Mouse (Mus musculus) erythroblast, embryonic 14.5 days (primary cell): ENCODE data around the gene Zfp987. TPM values are rescaled to one million over a fixed set of nuclear protein-coding genes. Genes with fewer than 3 reads are reported as not detected.
"Not testable (repeated sequence)": the region's sequence is repeated elsewhere in the genome, so short reads cannot be mapped to it uniquely, and the experiment has no call there.

Experiments used
- H3K27me3 ChIP-seq: 2 replicates; pipeline ENCODE4 v1.6.1; 2012; ENCODE audit warnings: inconsistent platforms; ENCODE audit not compliant: control insufficient read depth
- H3K36me3 ChIP-seq: 2 replicates; pipeline ENCODE4 v1.6.1; 2012; ENCODE audit warnings: mild to moderate bottlenecking, inconsistent platforms; ENCODE audit not compliant: control insufficient read depth
- H3K4me1 ChIP-seq: 2 replicates; pipeline ENCODE4 v1.6.1; 2012; ENCODE audit warnings: inconsistent platforms; ENCODE audit not compliant: control insufficient read depth
- H3K4me3 ChIP-seq: replicated peaks from 2 replicates; pipeline ENCODE3; 2012; ENCODE audit warnings: moderate library complexity, mild to moderate bottlenecking, inconsistent platforms
- H3K9me3 ChIP-seq: 2 replicates; pipeline ENCODE4 v1.6.1; 2012; ENCODE audit warnings: low read length, inconsistent platforms, mixed read lengths; ENCODE audit not compliant: control insufficient read depth
- polyA plus RNA-seq: library from polyadenylated mRNA; stranded (reverse); fragments of >175 nt; gene quantifications from 2 replicates; pipeline ENCODE4 v1.2.3, GENCODE M21; 2012

Zfp987 gene
- polyA plus RNA-seq, 1 experiment, result not detected

DNA sequence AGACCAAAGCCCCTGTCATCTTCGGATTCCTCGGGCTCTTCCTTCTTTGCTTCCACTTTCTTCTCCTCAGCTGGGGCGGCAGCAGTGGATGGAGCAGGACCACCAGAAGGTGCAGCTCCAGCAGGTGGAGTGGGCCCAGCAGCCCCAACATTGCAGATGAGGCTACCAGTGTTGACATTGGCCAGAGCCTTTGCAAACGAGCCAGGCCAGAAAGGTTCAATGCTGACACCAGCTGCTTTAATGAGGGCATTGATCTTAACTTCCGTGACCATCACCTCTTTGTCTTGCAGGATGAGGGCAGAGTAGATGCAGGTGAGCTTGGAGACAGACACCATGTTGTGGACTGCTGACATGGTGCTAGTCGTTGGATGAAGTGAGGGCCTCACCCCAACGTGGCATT is 23.8 kb upstream of the Zfp987 start:
- H3K4me1 ChIP-seq, H3K27me3 ChIP-seq, H3K36me3 ChIP-seq, H3K4me3 ChIP-seq, H3K9me3 ChIP-seq: not testable (repeated sequence)

DNA sequence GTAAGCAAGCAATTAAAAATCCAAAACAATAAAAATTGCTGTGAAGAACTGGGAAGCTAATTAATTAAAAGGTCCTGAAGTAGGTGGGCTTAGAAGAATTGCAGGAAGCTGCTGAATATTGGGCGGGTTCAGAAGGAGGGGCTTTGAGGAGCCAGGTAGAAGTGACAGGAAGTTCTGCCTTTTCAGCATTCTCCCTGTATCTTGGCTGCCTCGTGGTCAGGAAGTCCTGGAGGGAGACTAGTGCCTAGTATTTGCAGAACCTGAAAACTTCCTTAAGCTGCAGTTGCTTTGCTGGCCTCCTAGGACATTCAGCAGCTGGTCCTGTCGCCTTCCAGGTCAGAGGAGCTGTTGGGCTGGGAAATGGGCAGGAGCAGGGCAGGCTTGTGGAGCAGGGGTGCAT is 4.3 kb downstream of the Zfp987 start:
- not testable (repeated sequence) for H3K27me3 ChIP-seq, H3K4me3 ChIP-seq, H3K36me3 ChIP-seq, H3K4me1 ChIP-seq, H3K9me3 ChIP-seq

DNA sequence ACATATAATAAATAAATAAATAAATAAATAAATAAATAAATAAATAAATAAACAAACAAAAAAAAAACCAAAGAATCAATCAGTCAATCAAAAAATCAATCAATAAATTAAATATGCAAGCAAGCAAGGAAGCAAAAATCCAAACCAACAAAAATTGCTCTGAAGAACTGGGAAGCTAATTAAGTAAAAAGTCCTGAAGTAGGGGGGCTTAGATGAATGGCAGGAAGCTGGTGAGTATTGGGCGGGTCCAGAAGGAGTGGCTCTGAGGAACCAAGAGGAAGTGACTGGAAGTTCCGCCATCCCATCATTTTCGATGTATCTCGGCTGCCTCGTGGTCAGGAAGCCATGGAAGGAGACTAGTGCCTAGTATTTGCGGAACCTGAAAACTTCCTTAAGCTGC is 59.4 kb downstream of the Zfp987 start, which contains the start of gene Zfp600:
TSS of gene Zfp600 (plus strand) at position 301 of the 400 bp plus-strand sequence.
- not testable (repeated sequence) for H3K36me3 ChIP-seq, H3K4me1 ChIP-seq, H3K27me3 ChIP-seq, H3K9me3 ChIP-seq, H3K4me3 ChIP-seq

DNA sequence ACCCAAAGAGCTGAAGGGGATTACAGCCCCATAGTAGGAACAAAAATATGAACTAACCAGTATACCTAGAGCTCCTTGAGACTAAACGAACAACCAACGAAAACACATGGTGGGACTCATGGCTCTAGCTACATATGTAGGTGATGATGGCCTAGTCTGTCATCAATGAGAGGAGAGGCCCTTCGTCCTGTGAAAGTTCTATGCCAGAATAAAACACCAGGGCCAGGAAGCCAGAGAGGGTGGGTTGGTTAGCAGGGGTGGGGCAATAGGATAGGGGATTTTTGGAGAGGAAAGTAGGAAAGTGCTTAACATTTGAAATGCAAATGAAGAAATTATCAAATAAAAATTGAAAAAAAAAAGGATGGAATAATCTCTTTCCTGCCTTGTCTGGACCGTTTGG is 65.8 kb downstream of the Zfp987 start:
- H3K9me3 ChIP-seq, H3K4me1 ChIP-seq, H3K27me3 ChIP-seq, H3K4me3 ChIP-seq, H3K36me3 ChIP-seq: not testable (repeated sequence)

DNA sequence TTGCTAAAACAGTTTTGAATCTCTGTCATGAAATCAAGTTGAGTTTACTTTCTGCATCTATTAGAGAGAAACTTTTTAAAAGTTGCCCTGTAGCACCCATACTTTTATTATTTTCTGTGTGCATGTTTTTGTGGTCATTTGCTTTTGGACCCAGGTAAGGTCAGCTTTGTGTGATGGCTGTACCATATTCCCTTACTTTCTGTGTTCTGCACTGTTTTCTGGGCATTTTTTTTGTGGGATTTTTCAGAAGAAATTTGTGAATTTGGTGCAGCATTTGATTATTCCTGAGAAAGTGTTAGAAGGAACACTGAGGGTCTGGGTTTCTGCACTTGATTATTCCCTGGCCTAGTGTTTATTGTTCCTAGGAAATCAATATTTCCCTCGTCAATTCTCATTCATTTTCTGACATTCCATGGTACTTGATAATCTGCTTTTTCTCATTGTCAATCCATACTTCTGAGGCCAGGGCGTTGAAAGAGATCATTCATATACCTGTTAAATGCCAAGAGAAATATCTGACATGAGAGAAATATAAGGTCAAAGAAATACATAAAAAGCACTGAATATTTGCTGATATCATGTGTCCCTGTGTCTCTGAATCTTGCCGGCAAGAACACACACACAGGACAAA is 70.2 kb downstream of the Zfp987 start:
- not testable (repeated sequence) for H3K27me3 ChIP-seq, H3K4me1 ChIP-seq, H3K9me3 ChIP-seq, H3K36me3 ChIP-seq, H3K4me3 ChIP-seq

DNA sequence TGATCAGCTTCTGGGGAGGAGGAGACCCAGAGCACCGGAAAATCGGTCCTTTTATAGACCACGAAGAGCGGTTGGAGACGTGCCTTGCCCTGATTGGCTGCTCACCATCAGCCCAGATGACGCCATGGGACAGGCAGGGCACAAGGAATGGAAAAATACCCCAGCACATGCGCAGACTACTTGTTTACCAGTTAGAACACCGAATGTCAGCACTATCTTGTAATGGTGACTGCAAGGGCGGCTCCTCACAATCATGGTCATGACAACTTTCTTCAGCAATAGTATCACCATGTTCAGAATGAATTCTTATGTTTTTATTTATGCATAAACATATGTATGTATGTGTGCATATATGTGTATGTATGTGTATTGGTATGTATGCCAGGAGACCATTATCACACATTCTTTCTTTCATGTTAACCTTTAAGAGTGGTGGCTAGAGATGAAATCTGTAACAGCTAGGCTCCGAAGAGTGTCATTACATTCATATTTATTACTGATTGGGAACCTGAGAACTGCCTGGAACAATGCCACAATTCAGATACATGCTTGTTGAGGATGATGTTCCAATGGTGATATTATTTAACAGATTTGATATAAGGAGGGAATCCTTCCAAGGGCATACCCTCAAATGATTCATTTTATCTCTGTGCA is 70.9 kb downstream of the Zfp987 start:
- H3K4me3 ChIP-seq, H3K36me3 ChIP-seq, H3K9me3 ChIP-seq, H3K27me3 ChIP-seq, H3K4me1 ChIP-seq: not testable (repeated sequence)

DNA sequence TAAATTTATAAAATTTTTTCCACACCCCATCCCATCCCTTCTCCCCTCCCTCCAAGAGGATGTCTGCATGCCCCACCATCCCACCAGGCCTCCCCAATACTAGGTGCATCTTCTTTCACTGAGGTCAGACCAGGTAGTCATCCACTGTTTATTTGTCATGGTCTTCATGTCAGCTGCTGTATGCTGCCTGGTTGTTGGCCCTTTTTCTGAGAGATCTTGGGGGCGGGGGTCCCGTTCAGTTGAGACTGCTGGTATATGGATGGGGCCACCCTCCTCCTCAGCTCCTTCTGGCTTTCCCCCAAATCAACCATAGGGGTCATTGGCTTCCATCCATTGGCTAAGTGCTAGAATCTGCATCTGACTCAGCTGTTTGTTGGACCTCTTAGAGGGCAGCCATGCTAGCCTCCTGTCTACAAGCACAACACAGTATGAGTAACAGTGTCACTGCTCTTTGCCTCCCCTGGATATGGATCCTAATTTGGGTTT is 71.7 kb downstream of the Zfp987 start:
- not testable (repeated sequence) for H3K4me1 ChIP-seq, H3K9me3 ChIP-seq, H3K36me3 ChIP-seq, H3K4me3 ChIP-seq, H3K27me3 ChIP-seq

DNA sequence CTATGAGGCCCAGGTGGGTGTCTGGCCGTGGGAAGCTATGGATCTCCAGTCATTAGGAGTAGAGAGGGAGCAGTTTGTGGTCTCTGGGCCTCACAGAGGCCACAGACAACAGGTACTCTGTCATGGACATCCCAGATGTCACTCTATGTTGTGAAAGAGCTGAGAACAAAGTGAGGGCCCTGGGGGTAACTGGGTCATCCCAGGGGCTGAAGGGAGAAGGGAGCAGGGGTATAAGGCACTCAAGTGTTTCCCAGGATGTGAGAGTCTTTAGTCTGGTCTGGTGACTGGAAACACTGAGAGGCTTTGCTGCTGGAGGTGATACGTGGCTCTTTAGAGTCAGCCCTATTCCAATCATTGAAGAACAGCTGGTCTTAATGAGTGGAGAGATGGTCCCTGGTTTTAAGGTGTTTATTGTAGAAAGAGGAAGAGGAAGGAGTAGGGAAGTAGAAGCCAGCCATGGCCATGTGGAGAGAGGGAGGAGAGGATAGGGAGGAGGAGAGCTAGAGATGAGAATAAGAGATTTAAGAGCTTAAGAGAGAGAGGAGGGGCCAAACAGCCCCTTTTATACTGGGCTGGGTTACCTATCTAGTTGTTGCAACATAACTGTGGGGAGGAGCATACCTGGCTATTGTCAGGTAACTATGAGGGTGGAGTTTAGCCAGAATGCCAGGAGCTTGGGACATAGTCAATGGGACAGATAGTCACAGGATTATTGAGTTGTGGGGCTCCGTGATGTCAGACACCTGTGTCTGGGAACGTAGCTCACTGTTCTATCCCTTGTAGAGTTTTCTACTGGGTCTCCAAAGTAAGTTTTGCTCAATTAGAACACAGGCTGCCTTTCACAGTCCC is 76.5 kb downstream of the Zfp987 start:
- H3K4me1 ChIP-seq, H3K9me3 ChIP-seq, H3K4me3 ChIP-seq, H3K36me3 ChIP-seq, H3K27me3 ChIP-seq: not testable (repeated sequence)

Other genes with a start within 250 kb of the Zfp987 start
- not detected in 2 replicates for gene Zfp986, start 228.5 kb upstream of the Zfp987 start, polyA plus RNA-seq
- gene Zfp600, start 59.5 kb downstream of the Zfp987 start, polyA plus RNA-seq, result not detected in 2 replicates